Mouse (Mus musculus) CH12.LX (cell line): Measurements from ENCODE around the gene Celf5.

Experiments
- CTCF ChIP-seq, 2 experiments: IDR thresholded peaks in 1 of 2; conservative IDR thresholded peaks in 1 of 2; 2 replicates each; pipeline ENCODE4 v1.5.1; 2011 to 2012; ENCODE audit warnings: low read depth in 2 of 2, low read length in 2 of 2, improper control_type of control experiment in 1 of 2, inconsistent platforms in 1 of 2, mild to moderate bottlenecking in 1 of 2, moderate library complexity in 1 of 2
- E2F4 ChIP-seq: IDR thresholded peaks from 2 replicates; pipeline ENCODE4 v1.6.1; 2011; ENCODE audit warnings: low read depth, low read length, improper control_type of control experiment; ENCODE audit not compliant: insufficient replicate concordance
- EP300 ChIP-seq: IDR thresholded peaks from 2 replicates; pipeline ENCODE4 v1.6.1; 2011; ENCODE audit warnings: low read length, improper control_type of control experiment
- MAFK ChIP-seq: IDR thresholded peaks from 2 replicates; pipeline ENCODE4 v1.6.1; 2011; ENCODE audit warnings: low read length, improper control_type of control experiment; ENCODE audit not compliant: insufficient replicate concordance
- MAX ChIP-seq: IDR thresholded peaks from 2 replicates; pipeline ENCODE4 v1.6.1; 2011; ENCODE audit warnings: low read length, improper control_type of control experiment
- NELFE ChIP-seq: IDR thresholded peaks from 2 replicates; pipeline ENCODE4 v1.6.1; 2011; ENCODE audit warnings: low read depth, low read length, improper control_type of control experiment
- POLR2A ChIP-seq: IDR thresholded peaks from 2 replicates; pipeline ENCODE4 v1.6.1; 2011; ENCODE audit warnings: low read depth, mild to moderate bottlenecking, improper control_type of control experiment, low read length
- TCF12 ChIP-seq: IDR thresholded peaks from 2 replicates; pipeline ENCODE4 v1.6.1; 2014; ENCODE audit warnings: low read depth, mild to moderate bottlenecking, inconsistent platforms, low read length, improper control_type of control experiment
- USF2 ChIP-seq: conservative IDR thresholded peaks from 2 replicates; pipeline ENCODE4 v1.6.1; 2011; ENCODE audit warnings: low read depth, low read length, improper control_type of control experiment
- ZNF384 ChIP-seq: IDR thresholded peaks from 2 replicates; pipeline ENCODE4 v1.6.1; 2012; ENCODE audit warnings: low read depth, low read length, improper control_type of control experiment, inconsistent platforms

GRCm38 (mm10) chr10:81419111-81419928 is 63.2 kb downstream of the Celf5 start:
- TF ChIP-seq CTCF (conservative IDR thresholded peaks at IDR 0.05 in 1 of 2, IDR thresholded peaks at IDR 0.05 in 1 of 2; ENCODE audit: low read depth in 2 of 2, low read length in 2 of 2) = no peak
- TF ChIP-seq NELFE = no peak
- TF ChIP-seq ZNF384 = no peak
- no peak for TF ChIP-seq POLR2A
- TF ChIP-seq EP300 = no peak
- no peak for TF ChIP-seq MAFK
- no peak for TF ChIP-seq E2F4
- no peak for TF ChIP-seq TCF12
- no peak for TF ChIP-seq MAX
- no peak for TF ChIP-seq USF2
